Mouse (Mus musculus): ENCODE data around the gene Fam53b. TPM values are rescaled to one million over a fixed set of nuclear protein-coding genes. Genes with fewer than 3 reads are reported as not detected.

Gene Fam53b
- total and polyA plus RNA-seq, 3 experiments, result 15.6 to 30.9 (median 22.1) TPM

GRCm38 (mm10) chr7:132824346-132825022 lies 10.8 kb upstream of the Fam53b start (continued):
- TF ChIP-seq SIN3A (IDR thresholded peaks at IDR 0.05; ENCODE audit: low read length) (no peak), ETS1 (conservative IDR thresholded peaks at IDR 0.05; ENCODE audit: low read depth, low read length) (peak; percentile 55), CTCF (conservative IDR thresholded peaks at IDR 0.05 in 1 of 2, IDR thresholded peaks at IDR 0.05 in 1 of 2; ENCODE audit: low read depth in 2 of 2, low read length in 2 of 2) (no peak), MYC (IDR thresholded peaks at IDR 0.05; ENCODE audit: low read depth, low read length) (no peak), RAD21 (IDR thresholded peaks at IDR 0.05; ENCODE audit: low read depth, low read length) (no peak), MAZ (IDR thresholded peaks at IDR 0.05; ENCODE audit: low read depth, low read length) (no peak), ZNF384 (IDR thresholded peaks at IDR 0.05; ENCODE audit: low read depth, low read length) (no peak), MAFK (IDR thresholded peaks at IDR 0.05; ENCODE audit: insufficient replicate concordance, low read length) (0 out of 2 replicates have a peak, but pooled peaks have one; percentile 22), RCOR1 (conservative IDR thresholded peaks at IDR 0.05; ENCODE audit: low read depth, low read length) (no peak), ELF1 (IDR thresholded peaks at IDR 0.05; ENCODE audit: low read depth, low read length) (no peak)

GRCm38 (mm10) chr7:132823832-132824231 lies 10.1 kb upstream of the Fam53b start:
- DNase-seq (ENCODE audit: extremely low read depth), result no peak
- no peak overlapping the region for H3K4me2 ChIP-seq (ENCODE audit: insufficient read depth, low read depth, poor library complexity, severe bottlenecking)
- peaks cover 8 to 41% of the 10 kb centered on the region in 2 experiments; a peak in 3 of 4 replicates for H3K4me1 ChIP-seq (ENCODE audit: control insufficient read depth in 1 of 2, insufficient read depth in 2 of 2)
- H3K79me2 ChIP-seq (replicated peaks; ENCODE audit: control insufficient read depth, extremely low read depth, insufficient read depth, poor library complexity, severe bottlenecking), result no peaks in the 10 kb centered on the region
- H3K9ac ChIP-seq (ENCODE audit: insufficient read depth, low read depth), result no peak overlapping the region
- peaks cover 14 to 41% of the 10 kb centered on the region in 2 experiments for H3K36me3 ChIP-seq (replicated peaks in 1 of 2; ENCODE audit: control insufficient read depth in 1 of 2, insufficient read depth in 1 of 2, low read length in 1 of 2)
- dilution Hi-C loops (cut with MboI; ENCODE audit: extremely low pct_ligation_motif_present, extremely low pct_unique_long_range_greater_than_20kb, low sequenced_read_pairs) (no loop called here), in situ Hi-C loops (cut with MboI; ENCODE audit: low pct_ligation_motif_present, low pct_unique_long_range_greater_than_20kb, low sequenced_read_pairs) (no loop called here)
- H3K4me3 ChIP-seq (replicated peaks in 1 of 3; ENCODE audit: low read depth in 2 of 3, low read length in 2 of 3, poor library complexity in 1 of 3), result no peak overlapping the region
- no peak for TF ChIP-seq ETS1 (conservative IDR thresholded peaks at IDR 0.05; ENCODE audit: low read depth, low read length)
- TF ChIP-seq USF2 (conservative IDR thresholded peaks at IDR 0.05; ENCODE audit: low read depth, low read length), result no peak
- no peak for TF ChIP-seq CHD1 (IDR thresholded peaks at IDR 0.05; ENCODE audit: low read depth, low read length)
- no peaks in the 10 kb centered on the region for H3K27me3 ChIP-seq (replicated peaks)
- no peak overlapping the region for H3K27ac ChIP-seq (ENCODE audit: insufficient read depth, low read depth)
- no peaks in the 10 kb centered on the region for H3K9me3 ChIP-seq (replicated peaks; ENCODE audit: low read length)

GRCm38 (mm10) chr7:132820692-132821091 lies 7.0 kb upstream of the Fam53b start:
- Histone ChIP-seq H3K36me3 (replicated peaks in 1 of 2; ENCODE audit: control insufficient read depth in 1 of 2, insufficient read depth in 1 of 2, low read length in 1 of 2) (peaks cover 3 to 28% of the 10 kb centered on the region in 2 experiments), H3K4me1 (ENCODE audit: control insufficient read depth in 1 of 2, insufficient read depth in 2 of 2) (peaks cover 9 to 35% of the 10 kb centered on the region in 2 experiments), H3K79me2 (replicated peaks; ENCODE audit: control insufficient read depth, extremely low read depth, insufficient read depth, poor library complexity, severe bottlenecking) (no peaks in the 10 kb centered on the region), H3K27ac (ENCODE audit: insufficient read depth, low read depth) (no peak overlapping the region), H3K9me3 (replicated peaks; ENCODE audit: low read length) (no peaks in the 10 kb centered on the region), H3K4me2 (ENCODE audit: insufficient read depth, low read depth, poor library complexity, severe bottlenecking) (no peak overlapping the region), H3K4me3 (replicated peaks in 1 of 3; ENCODE audit: low read depth in 2 of 3, low read length in 2 of 3, poor library complexity in 1 of 3) (no peak overlapping the region), H3K27me3 (replicated peaks) (no peaks in the 10 kb centered on the region), H3K9ac (ENCODE audit: insufficient read depth, low read depth) (no peak overlapping the region)
- TF ChIP-seq ETS1 (conservative IDR thresholded peaks at IDR 0.05; ENCODE audit: low read depth, low read length), result no peak
- TF ChIP-seq CHD1 (IDR thresholded peaks at IDR 0.05; ENCODE audit: low read depth, low read length), result no peak
- no peak for TF ChIP-seq TBP (conservative IDR thresholded peaks at IDR 0.05; ENCODE audit: low read depth, low read length)
- TF ChIP-seq IRF4 (IDR thresholded peaks at IDR 0.05; ENCODE audit: low read depth, low read length), result no peak
- TF ChIP-seq UBTF (IDR thresholded peaks at IDR 0.05; ENCODE audit: low read depth, low read length), result no peak
- TF ChIP-seq ZKSCAN1 (IDR thresholded peaks at IDR 0.05; ENCODE audit: borderline replicate concordance, low read depth, low read length), result no peak
- TF ChIP-seq GABPA (IDR thresholded peaks at IDR 0.05; ENCODE audit: insufficient replicate concordance, low read depth, low read length), result no peak
- no peak for TF ChIP-seq EP300 (IDR thresholded peaks at IDR 0.05; ENCODE audit: low read length)
- no peak for TF ChIP-seq MAZ (IDR thresholded peaks at IDR 0.05; ENCODE audit: low read depth, low read length)
- TF ChIP-seq PAX5 (IDR thresholded peaks at IDR 0.05; ENCODE audit: low read length), result no peak
- TF ChIP-seq POLR2AphosphoS2 (IDR thresholded peaks at IDR 0.05; ENCODE audit: low read depth, low read length), result no peak
- TF ChIP-seq HCFC1 (IDR thresholded peaks at IDR 0.05; ENCODE audit: low read depth, low read length), result no peak
- TF ChIP-seq NRF1 (IDR thresholded peaks at IDR 0.05; ENCODE audit: low read depth, low read length), result no peak
- no peak for TF ChIP-seq BHLHE40 (IDR thresholded peaks at IDR 0.05; ENCODE audit: low read depth, low read length)
- no peak for TF ChIP-seq MEF2A (IDR thresholded peaks at IDR 0.05; ENCODE audit: borderline replicate concordance, low read depth, low read length)
- TF ChIP-seq JUN (IDR thresholded peaks at IDR 0.05; ENCODE audit: insufficient read depth, low read depth, low read length), result no peak
- no peak for TF ChIP-seq SIN3A (IDR thresholded peaks at IDR 0.05; ENCODE audit: low read length)
- no peak for TF ChIP-seq ZC3H11A (IDR thresholded peaks at IDR 0.05; ENCODE audit: low read depth, low read length)
- no peak for TF ChIP-seq MAFK (IDR thresholded peaks at IDR 0.05; ENCODE audit: insufficient replicate concordance, low read length)
- in situ Hi-C loops (cut with MboI; ENCODE audit: low pct_ligation_motif_present, low pct_unique_long_range_greater_than_20kb, low sequenced_read_pairs), result no loop called here
- no peak for DNase-seq (ENCODE audit: extremely low read depth)
- dilution Hi-C loops (cut with MboI; ENCODE audit: extremely low pct_ligation_motif_present, extremely low pct_unique_long_range_greater_than_20kb, low sequenced_read_pairs), result no loop called here

Data from CH12.LX (cell line).